Mouse (Mus musculus): ENCODE measurements around the gene Cactin. TPM values are rescaled to one million over a fixed set of nuclear protein-coding genes. Genes with fewer than 3 reads are reported as not detected.

Gene Cactin
- polyA plus RNA-seq, 1 experiment = 41.4 TPM

- TF ChIP-seq CTCF (IDR thresholded peaks at IDR 0.05; ENCODE audit: borderline replicate concordance, extremely low read depth, insufficient read depth, insufficient read length) = no peak
- no peak for TF ChIP-seq POLR2A (IDR thresholded peaks at IDR 0.05; ENCODE audit: borderline replicate concordance, extremely low read depth, insufficient read depth, insufficient read length, poor library complexity, severe bottlenecking)
- DNase-seq (ENCODE audit: low read depth) = no peak
Measured at GRCm38 (mm10) chr10:81332277-81332676, 11.4 kb downstream of the Cactin start.

GRCm38 (mm10) chr10:81334324-81334723, 13.4 kb downstream of the Cactin start:
- DNase-seq (ENCODE audit: low read depth) = no peak

GRCm38 (mm10) chr10:81335393-81336340, 14.8 kb downstream of the Cactin start:
- TF ChIP-seq CTCF (IDR thresholded peaks at IDR 0.05; ENCODE audit: borderline replicate concordance, extremely low read depth, insufficient read depth, insufficient read length) (no peak), POLR2A (IDR thresholded peaks at IDR 0.05; ENCODE audit: borderline replicate concordance, extremely low read depth, insufficient read depth, insufficient read length, poor library complexity, severe bottlenecking) (no peak)

More at GRCm38 (mm10) chr10:81334324-81334723, 13.4 kb downstream of the Cactin start:
- TF ChIP-seq CTCF (IDR thresholded peaks at IDR 0.05; ENCODE audit: borderline replicate concordance, extremely low read depth, insufficient read depth, insufficient read length) = no peak
- TF ChIP-seq POLR2A (IDR thresholded peaks at IDR 0.05; ENCODE audit: borderline replicate concordance, extremely low read depth, insufficient read depth, insufficient read length, poor library complexity, severe bottlenecking) = no peak

GRCm38 (mm10) chr10:81336558-81336957, 15.7 kb downstream of the Cactin start:
- TF ChIP-seq CTCF (IDR thresholded peaks at IDR 0.05; ENCODE audit: borderline replicate concordance, extremely low read depth, insufficient read depth, insufficient read length) = no peak
- no peak for DNase-seq (ENCODE audit: low read depth)

More at GRCm38 (mm10) chr10:81335393-81336340, 14.8 kb downstream of the Cactin start:
- DNase-seq (ENCODE audit: low read depth) = no peak

- no peak for DNase-seq (ENCODE audit: low read depth)
- TF ChIP-seq POLR2A (IDR thresholded peaks at IDR 0.05; ENCODE audit: borderline replicate concordance, extremely low read depth, insufficient read depth, insufficient read length, poor library complexity, severe bottlenecking) (no peak), CTCF (IDR thresholded peaks at IDR 0.05; ENCODE audit: borderline replicate concordance, extremely low read depth, insufficient read depth, insufficient read length) (no peak)
Measured at GRCm38 (mm10) chr10:81340551-81341332, 19.8 kb downstream of the Cactin start.

- TF ChIP-seq POLR2A (IDR thresholded peaks at IDR 0.05; ENCODE audit: borderline replicate concordance, extremely low read depth, insufficient read depth, insufficient read length, poor library complexity, severe bottlenecking) = no peak
- TF ChIP-seq CTCF (IDR thresholded peaks at IDR 0.05; ENCODE audit: borderline replicate concordance, extremely low read depth, insufficient read depth, insufficient read length) = peak; percentile 77
- no peak for DNase-seq (ENCODE audit: low read depth)
Measured at GRCm38 (mm10) chr10:81341333-81341949, 20.5 kb downstream of the Cactin start.

GRCm38 (mm10) chr10:81342686-81343505, 22.0 kb downstream of the Cactin start, which contains the start of gene Gipc3:
Gene Gipc3, minus strand, starts transcription at chr10:81343266.
- TF ChIP-seq CTCF (IDR thresholded peaks at IDR 0.05; ENCODE audit: borderline replicate concordance, extremely low read depth, insufficient read depth, insufficient read length) (no peak), POLR2A (IDR thresholded peaks at IDR 0.05; ENCODE audit: borderline replicate concordance, extremely low read depth, insufficient read depth, insufficient read length, poor library complexity, severe bottlenecking) (no peak)
- DNase-seq (ENCODE audit: low read depth) = no peak

- peak; percentile 6; the same call in 1 of the 2 replicates for TF ChIP-seq CTCF (IDR thresholded peaks at IDR 0.05; ENCODE audit: borderline replicate concordance, extremely low read depth, insufficient read depth, insufficient read length)
- TF ChIP-seq POLR2A (IDR thresholded peaks at IDR 0.05; ENCODE audit: borderline replicate concordance, extremely low read depth, insufficient read depth, insufficient read length, poor library complexity, severe bottlenecking) = no peak
- no peak for DNase-seq (ENCODE audit: low read depth)
Measured at GRCm38 (mm10) chr10:81344421-81345161, 23.7 kb downstream of the Cactin start.

GRCm38 (mm10) chr10:81345162-81345534, 24.2 kb downstream of the Cactin start:
- no peak for DNase-seq (ENCODE audit: low read depth)
- TF ChIP-seq CTCF (IDR thresholded peaks at IDR 0.05; ENCODE audit: borderline replicate concordance, extremely low read depth, insufficient read depth, insufficient read length) = no peak
- TF ChIP-seq POLR2A (IDR thresholded peaks at IDR 0.05; ENCODE audit: borderline replicate concordance, extremely low read depth, insufficient read depth, insufficient read length, poor library complexity, severe bottlenecking) = no peak
